Mouse (Mus musculus): ENCODE results near the gene Atrip.

The Atrip gene

GRCm38 (mm10) chr9:109056916-109057315 lies 17.0 kb downstream of the Atrip start:
- DNase-seq: no peak

- no peak for DNase-seq
Measured at GRCm38 (mm10) chr9:109056081-109056690, 17.7 kb downstream of the Atrip start.

DNA sequence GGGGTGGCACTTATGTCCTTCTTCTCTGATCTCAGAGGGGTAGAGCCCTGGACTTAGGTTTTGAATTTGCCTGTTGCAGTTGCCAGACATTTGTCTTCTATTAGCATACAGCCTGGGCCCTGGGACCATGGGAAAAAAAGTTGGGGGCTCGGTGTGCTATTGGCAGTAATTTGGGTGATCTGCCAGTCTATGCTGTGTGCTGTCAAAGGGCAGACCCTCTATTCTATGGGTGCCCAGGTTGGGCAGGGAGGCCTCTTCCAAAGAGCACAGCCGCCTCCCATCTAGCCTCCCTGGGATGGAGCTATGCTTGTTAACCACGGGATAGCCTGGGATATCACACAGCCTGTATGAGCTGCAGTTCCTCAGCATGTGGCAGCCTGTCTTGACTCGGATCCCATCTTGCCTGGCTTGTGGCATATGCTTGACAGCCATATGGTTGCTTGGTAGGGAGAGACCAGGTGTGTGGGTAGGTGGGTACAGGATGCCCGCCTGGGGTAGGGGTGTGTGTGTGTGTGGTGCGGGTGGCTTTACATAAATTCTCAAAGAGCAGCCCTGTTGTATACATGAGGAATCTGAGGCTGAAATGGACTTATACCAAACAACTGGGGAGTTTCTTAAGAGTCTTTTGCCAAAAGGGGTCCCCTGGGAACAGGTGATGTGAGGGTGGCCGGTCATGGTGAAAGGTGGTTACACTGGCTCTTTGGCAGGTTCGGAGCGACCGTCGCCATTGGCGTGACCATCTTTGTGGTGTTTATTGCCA lies 18.5 kb downstream of the Atrip start:
- DNase-seq: no peak

- peak; percentile 72 to 85 for DNase-seq
Measured at GRCm38 (mm10) chr9:109054712-109055111, 19.2 kb downstream of the Atrip start.

DNA sequence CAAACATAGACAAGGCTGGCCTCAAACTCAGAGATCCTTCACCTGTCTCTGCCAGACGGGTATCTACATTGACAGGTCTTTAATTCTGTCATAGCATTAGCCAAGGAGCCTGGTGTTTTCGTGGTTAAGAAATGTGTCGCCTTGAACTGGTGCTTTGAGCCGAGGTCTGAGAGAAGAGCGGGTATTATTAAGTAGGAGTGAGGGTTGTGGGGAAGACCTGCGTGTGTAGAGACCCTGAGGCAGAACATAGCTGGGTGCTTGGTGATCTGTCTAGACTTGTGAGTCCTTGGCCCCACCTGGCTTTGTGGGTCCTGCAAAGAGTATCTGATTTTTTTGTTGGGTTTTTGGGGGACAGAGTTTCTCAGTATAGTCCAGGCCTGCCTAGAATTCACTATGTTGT lies 20.1 kb downstream of the Atrip start:
- no peak for DNase-seq

GRCm38 (mm10) chr9:109053366-109053765 lies 20.6 kb downstream of the Atrip start:
- no peak for DNase-seq

DNA sequence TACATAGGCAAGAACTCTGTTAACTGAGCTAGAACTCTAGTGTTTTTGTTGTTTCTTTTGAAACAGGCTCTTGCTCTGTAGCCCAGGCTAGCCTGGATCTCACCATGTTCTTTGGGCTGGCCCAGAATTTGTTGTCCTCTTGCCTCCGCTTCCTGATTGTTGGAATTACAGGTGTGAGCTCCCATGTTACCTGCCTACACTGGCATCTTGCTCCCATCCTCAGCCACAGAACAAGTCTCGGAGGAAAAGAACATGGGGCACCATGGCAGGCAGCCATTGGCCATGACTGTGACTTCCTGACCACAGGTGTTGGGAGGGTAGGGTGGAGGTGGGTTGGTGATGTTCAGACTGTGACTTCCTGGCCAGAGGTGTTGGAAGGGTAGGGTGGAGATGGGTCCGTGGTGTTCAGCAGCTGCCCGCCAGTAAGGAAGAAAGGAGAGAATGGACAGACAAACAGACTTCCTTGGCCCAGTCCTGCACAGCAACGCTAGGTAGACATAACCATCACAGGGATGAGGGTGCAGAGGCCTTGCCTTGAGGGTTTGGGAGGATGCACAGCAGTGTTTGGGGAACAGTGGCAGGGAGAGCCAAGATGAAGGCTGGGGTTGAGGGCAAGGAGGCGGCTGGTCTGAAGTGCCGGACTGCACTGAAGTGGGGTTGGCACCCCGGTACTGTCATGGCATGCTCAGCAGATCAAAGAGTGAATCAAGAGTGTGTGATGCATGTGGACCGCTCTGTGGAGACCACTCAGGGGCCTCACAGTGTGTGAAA lies 21.2 kb downstream of the Atrip start:
- DNase-seq: no peak

- no peak for DNase-seq
Measured at GRCm38 (mm10) chr9:109051651-109052489, 22.1 kb downstream of the Atrip start.

DNA sequence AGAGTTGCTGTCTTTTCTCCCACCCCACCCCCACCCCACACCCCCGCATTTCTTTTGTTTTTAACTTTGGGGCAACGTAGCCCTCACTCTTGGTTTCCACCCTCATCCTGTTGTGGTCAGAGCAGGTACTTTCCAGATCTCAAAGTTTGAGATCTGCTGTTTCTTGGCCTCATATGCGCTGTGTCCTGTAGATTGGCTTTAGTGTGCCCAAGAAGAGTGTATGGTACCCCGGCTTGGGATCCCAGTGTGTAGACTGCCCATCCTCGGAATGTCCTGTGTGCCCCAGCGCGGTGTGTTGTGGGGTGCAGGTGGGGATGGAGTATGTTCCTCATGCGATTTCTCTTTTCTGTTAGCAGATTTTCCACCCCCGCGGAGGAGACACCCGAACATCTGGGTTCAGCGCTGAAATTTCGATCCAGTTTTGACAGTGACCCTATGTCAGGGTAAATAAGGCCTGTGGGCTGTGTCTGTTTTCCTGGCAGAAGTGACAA lies 22.9 kb downstream of the Atrip start:
- DNase-seq: peak in 1 of 2 experiments; percentile 11

DNA sequence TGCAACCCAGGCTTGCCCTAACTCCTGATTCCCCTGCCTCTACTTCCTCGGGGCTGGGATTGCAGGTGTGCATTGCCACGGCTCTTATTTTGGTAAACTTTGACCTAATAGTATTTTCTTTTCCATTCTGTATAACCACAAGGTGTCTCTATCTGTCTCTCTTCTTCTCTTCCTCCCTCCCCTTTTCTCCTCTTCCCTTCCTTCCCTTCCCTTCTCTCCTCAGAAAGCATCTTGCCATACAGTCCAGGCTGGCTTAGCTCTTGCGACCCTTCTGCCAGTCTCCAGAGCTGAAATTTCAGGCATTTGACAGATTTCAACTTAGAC lies 23.3 kb downstream of the Atrip start:
- DNase-seq: no peak

- peak in 1 of 2 experiments; percentile 49 for DNase-seq
Measured at GRCm38 (mm10) chr9:109049996-109050673, 23.8 kb downstream of the Atrip start.

- no peak for DNase-seq
Measured at GRCm38 (mm10) chr9:109049316-109049715, 24.6 kb downstream of the Atrip start.

- DNase-seq: peak; percentile 65 to 66
Measured at GRCm38 (mm10) chr9:109046306-109046705, 27.6 kb downstream of the Atrip start.

DNA sequence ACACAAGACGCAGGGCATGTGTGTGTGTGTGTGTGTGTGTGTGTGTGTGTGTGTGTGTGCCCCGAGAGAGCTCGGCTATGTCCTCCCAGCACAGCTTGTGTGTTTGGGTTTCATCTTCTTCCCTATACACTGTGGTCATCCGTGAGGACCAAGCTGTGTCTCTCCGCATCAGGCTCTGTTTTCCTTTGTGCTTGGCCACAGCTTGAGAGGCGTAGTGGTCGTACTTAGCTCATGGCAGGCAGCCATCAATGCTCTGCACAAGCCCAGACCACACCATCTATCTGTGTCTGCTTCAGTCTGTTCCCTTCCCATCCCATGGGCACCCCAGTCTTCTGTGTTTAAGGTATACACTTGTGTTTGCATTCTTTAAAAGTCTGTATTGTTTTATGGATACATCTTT lies 32.6 kb downstream of the Atrip start:
- DNase-seq: peak in 1 of 2 experiments; percentile 1

DNA sequence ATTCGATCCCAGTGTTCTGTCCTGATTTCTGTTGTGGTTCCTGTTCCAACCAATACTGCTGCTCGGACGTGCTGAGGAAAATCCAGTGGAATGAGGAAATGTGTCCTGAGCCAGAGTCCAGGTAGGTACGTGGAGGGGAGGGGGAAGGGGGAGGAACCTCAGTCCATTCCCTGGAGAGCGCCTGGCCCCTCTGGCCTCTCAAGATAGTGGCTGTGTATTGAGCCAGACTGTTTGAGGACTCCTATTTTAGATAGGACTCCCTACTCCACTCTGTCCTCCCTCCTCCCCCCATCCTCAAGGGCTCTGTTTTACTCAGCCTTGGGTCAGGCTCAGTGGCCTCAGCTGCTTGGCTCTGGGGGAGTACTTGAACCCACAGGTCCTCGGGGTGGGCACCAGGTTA lies 33.0 kb downstream of the Atrip start:
- DNase-seq: peak; percentile 44 to 63

DNA sequence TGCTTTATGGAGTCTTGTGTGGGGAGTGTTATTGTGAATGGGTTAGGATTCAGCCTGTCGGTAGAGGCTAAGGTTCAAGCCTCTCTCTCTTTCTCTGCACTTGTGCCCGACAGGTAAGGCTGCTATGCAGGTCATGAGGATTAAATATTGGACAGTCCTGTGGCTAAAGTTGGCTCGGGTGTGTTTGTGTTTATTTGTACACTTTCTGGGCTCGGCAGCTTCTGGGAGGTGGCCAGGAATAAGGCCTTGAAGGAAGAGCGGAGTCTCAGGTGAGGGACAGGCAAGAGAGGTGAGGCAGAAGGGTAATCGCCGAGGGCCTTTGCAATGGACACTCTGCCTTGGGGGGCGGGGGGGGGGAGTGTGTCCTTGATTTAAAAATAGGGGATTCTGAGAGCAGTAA lies 33.7 kb downstream of the Atrip start:
- DNase-seq: peak; percentile 59 to 67

GRCm38 (mm10) chr9:109039681-109040080 lies 34.2 kb downstream of the Atrip start:
- DNase-seq: peak in 1 of 2 experiments; percentile 6

DNA sequence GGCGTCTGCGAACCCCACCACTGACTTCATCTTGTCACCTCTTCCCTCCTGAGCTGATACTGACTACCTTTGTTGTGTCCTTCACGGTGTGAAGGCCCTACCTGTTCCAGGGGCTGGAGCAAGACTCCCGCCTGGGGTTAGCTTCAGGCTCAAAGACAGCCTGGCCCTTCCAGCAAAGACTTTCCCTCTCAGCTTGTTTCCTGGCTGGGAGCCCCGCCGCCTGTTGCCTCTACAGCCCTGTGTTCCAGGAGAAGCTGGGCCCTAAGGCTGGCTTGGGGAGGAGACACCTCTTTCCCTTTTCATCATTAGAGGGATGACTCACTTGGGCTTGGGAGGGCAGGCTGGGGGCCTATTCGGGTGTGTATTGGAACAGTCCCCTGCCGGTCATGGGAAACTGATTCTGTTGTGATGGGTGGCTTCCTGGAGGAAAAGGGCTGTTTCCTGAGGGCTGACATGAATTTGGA lies 35.0 kb downstream of the Atrip start:
- DNase-seq: peak; percentile 68 to 87

- DNase-seq: peak; percentile 87 to 92
Measured at GRCm38 (mm10) chr9:109038086-109038895, 35.6 kb downstream of the Atrip start, which contains the start of gene Shisa5. Shisa5 (plus strand) TSS chr9:109038565.

DNA sequence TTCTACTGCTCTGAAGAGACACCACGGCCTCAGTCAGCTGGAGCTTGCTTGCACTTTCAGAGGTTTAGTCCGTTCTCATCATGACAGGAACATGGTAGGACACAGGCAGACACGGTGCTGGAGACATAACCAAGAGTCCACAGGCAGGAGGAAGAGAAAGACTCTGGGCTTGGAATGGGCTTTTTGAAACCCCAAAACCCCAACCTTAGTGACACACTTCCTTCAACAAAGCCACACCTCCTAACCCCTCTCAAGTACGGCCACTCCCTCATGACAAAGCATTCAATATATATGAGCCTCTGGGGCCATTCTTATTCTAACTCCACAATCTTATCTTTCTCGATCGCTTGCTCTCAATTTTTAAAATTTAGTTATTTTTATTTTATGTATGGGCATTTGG lies 41.5 kb downstream of the Atrip start:
- peak in 1 of 2 experiments; percentile 0 for DNase-seq

GRCm38 (mm10) chr9:109031686-109032085 lies 42.2 kb downstream of the Atrip start:
- peak in 1 of 2 experiments; percentile 1 for DNase-seq
